Mouse (Mus musculus): Measurements from ENCODE around the gene Vamp8. TPM values are rescaled to one million over a fixed set of nuclear protein-coding genes. Genes with fewer than 3 reads are reported as not detected.

Gene Vamp8
- total RNA-seq, 4 experiments from 2014 or later = 12.5 to 33.9 (median 22.4) TPM

DNA sequence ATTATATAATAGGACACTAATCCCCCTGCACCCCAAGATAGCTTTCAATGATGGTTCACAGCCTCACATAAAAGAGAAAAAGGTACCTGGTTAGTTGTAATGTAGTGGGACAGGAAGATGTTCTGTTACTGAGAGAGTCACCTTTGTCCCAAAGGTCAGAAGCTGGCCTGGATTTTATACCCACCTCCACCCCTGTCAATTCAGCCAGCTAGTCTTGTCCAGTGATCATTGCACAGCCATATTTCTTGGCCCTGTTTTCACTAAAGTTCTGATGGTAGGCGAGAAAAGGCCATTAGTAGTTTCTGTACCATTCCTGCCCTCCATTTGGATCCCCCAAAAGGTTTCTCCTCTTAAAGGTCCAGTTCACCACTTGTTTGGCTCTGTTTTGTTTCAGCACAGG, 36.5 kb downstream of the Vamp8 start:
- DNase-seq (ENCODE audit: low spot score in 2 of 2) = no peak

DNA sequence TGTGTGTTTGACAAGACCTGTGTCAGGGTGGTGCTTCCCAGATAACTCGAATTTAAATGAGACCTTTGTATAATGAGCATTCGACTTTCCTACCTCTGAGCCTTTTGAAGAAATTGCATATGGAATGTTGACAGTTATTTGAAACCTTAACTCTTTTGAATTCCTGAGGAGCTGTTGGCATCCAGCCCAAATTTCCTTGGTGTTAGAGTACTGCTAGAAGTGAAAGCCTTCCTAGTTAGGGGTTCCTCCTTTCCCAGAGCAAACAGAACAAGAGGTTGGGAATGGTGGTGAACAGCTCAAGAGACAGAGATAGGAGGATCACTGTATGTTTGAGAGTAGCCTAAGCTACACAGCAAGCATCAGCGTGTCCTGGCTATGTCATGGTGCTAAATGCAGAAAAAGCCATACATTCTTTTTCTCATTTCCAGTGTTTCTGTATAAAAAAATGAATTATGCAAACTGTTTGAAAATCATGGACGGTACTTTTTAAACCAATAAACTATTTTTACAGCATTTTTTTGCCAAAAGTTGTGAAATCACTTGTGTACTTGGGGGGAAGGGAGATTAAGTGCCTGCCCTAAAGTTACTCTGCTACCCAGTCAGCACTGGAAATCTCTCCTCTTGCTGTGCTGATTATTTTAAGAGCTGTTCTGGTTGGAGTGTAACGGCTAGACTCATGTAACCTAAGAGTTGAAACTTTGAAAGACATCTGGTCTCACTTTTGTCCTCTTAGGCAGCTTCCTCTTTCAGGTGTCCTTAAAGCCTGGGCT, 37.7 kb downstream of the Vamp8 start:
- DNase-seq (ENCODE audit: low spot score in 2 of 2) = no peak

DNA sequence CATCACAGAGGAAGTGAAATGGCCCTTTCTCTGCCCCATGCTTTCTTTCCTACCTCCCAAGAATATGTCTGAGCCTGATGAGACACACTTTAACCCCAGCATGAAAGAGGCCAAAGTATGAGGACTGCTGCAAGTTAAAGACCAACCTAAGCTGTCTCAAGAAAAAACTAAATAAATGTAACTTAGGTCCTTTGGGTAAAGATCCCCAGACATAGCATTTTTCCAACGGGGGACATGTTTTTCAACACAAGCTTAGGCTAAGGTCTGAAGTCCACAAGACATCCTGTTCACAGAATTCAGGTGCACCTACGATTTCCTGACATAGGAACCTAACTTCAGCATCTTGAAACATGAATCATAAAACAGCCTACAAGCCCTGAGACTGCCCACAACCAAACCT, 40.3 kb downstream of the Vamp8 start:
- DNase-seq (ENCODE audit: low spot score in 2 of 2) = no peak

DNA sequence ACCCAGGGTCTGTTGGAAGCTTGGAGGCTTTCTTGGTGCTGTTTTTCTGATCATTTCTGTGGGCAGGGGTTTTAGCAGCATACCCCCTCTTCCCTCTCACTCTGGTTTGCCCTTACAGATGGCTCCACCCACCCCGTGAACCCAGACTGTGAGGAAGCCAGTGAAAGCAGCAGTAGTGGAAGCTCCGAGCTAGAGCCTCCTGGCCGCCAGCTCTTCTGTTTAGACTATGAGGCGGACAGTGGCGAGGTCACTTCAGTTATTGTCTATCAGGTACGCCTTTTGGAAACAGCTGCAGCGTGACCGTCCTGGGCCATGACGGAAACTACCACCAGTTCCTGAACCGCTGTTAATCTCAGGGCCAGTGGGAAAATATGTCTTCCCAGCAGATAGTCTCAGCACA, 42.1 kb downstream of the Vamp8 start:
- DNase-seq (ENCODE audit: low spot score in 2 of 2) = no peak

DNA sequence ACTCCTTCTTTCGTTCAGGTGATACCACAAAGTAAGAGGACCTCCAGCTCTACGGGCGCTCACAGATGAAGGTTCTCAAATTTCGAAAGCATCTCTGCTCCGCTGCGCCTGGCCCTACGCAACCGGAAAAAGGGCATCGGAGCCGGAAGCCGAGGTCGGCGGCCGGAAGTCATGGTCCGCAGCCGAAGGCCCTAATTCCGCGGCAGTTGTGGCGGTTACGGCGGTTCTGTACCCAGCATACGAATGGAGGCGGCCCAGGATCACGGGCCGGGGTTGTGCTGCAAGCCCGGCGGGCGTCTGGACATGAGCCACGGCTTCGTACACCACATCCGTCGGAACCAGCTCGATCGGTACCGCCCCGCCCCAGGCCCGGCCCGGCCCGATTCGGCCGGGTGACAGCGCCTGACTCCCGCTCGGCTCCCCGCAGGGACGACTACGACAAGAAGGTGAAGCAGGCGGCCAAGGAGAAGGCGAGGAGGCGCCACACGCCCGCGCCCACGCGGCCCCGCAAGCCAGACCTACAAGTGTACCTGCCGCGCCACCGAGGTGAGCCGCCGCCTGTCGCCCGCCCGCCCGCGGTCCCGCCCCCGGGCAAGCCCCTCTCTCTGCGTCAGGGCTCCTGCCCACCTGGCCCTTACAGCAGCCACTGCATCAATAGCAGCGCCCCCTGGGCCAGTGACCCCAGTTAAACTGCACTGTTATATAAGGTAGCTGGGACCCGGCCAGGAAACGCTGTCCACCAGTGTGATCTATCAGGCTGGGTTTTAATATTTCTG, 43.1 kb downstream of the Vamp8 start, which contains the start of gene 0610030E20Rik:
TSS of gene 0610030E20Rik (plus strand) at position 152 of the 776 bp plus-strand sequence.
- DNase-seq (ENCODE audit: low spot score in 2 of 2) = peak in 1 of 2 experiments; percentile 76

DNA sequence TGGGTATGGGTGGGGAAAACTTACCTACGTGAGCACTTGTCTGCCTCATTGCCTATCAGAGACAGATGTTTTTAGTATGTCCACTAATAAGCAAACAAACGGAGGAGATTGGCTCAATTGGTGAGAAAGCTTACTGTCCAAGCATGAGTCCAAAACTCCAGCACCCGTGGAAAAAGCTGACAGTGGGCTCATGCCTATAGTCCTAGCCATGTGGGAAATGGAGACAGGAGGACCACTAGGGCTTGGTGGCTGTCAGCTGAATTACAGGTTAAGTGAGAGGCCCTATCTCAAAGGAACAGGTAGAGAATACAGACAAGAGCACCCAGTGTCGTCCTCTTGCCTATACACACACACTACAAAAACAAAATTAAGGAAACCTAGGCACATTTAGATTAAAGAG, 44.2 kb downstream of the Vamp8 start:
- no peak for DNase-seq (ENCODE audit: low spot score in 2 of 2)

DNA sequence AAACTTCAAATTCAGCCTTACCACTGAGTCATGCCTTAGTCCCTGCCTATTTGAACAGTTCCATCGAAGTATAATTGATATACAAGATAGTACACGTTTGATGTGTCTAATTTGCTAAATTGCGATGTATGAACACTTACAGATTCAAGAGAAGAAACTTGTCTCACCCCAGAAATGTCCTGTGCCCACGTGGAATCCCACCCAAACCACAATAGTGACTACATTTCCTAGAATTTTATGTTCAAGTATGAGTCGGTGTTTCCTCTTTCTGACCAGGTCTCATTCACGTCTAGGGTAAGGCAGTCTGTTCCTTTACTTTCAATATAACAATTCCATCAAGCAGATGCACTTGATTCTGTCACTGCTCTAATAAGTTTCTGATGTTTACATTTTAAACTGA, 44.9 kb downstream of the Vamp8 start:
- no peak for DNase-seq (ENCODE audit: low spot score in 2 of 2)

DNA sequence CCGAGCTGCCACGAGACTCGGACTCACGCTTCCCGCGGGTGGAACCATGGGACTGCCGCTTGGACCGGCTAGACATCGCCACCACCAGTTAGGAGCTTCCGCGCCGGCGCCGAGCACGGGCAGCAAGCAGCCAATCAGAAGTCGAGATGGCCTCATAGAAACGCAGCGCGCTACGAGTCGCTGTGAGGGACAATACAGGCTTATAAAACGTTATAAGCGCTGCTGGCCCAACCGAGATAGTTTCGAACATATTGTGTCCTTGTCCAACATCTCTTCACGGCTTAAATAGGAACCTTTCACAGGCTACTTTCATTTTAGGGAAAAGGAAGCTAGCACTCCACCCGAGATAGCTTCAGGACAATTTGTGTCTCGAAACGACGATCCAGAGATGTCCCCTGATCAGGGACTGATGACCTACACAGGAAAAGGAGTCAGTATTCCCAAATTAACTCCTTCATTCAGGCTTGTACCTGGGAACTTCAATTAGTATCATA, 45.4 kb downstream of the Vamp8 start, which contains the start of gene Usp39:
TSS of gene Usp39 (minus strand) at position 111 of the 494 bp plus-strand sequence.
- peak; percentile 92 to 96 for DNase-seq (ENCODE audit: low spot score in 2 of 2)

DNA sequence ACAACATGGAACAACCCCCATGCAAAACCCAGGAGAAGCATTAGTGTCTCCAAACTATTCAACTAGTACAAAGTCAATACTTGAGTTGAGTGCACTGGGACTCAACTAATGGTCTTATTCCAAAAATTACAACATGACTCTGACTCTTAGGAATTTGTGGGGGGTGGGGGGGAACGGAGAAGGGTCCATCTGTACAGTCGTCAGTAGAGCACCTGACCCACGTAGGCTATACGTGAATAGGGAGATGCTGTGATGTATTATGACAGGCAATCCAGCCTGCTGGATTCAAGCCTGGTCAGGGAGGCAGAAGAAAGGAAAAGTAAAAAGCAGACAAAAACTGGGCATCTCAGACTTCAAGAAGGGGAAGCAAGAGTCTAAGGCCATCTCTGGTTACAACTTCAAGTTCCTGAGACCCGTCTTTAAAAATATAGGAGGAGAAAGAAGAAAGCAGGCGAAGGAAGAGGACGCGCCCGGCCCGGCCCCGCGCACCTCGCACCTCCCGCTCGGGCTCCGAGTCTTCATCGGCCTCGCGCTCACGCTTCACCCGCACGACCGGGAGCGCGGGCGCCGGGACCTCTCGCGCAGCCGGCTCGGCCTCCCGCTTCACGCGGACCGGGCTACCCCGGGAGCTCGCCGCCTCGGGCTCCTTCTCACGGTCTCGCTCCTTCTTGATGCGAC, 46.0 kb downstream of the Vamp8 start:
- DNase-seq (ENCODE audit: low spot score in 2 of 2) = no peak

DNA sequence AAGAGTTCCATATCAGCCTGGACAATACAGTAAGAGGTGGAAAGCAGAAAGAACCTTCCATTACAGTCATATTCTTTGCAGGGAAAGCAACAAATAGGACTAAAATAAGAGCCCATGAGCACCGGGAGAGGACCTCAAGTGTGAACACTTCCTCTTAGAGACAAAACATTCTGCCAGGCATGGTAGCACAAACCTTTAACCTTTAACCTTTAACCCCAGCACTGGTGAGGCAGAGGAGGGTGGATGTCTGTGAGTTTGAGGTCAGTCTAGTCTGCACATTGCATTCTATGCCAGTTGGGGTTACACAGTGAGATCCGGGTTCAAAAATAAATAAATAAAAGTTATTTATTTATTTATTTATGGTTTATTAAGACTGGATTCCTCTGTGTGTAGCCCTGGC, 50.0 kb downstream of the Vamp8 start:
- DNase-seq (ENCODE audit: low spot score in 2 of 2) = no peak

Other genes with a start within 250 kb of the Vamp8 start
- 1 to 10 TPM; 2.5 to 3.4 (median 3.3) TPM for gene Atoh8, start 155.1 kb downstream of the Vamp8 start, total RNA-seq (2022)
- gene Sftpb, start 86.1 kb downstream of the Vamp8 start, total RNA-seq (2022) = not detected
- 10 to 100 TPM; 31.3 to 34.3 (median 32.4) TPM for gene Usp39, start 45.5 kb downstream of the Vamp8 start, total RNA-seq (2022)
- gene 0610030E20Rik, start 43.4 kb downstream of the Vamp8 start, total RNA-seq (2022) = 10 to 100 TPM; 15.6 to 19.6 (median 18.1) TPM
- 10 to 100 TPM; 10.9 to 13.4 (median 11.4) TPM for gene Tmem150a, start 35.3 kb downstream of the Vamp8 start, total RNA-seq (2022)
- 10 to 100 TPM; 72.3 to 86.0 (median 78.8) TPM for gene Rnf181, start 23.7 kb downstream of the Vamp8 start, total RNA-seq (2022)
- 1 to 10 TPM; 3.8 to 8.8 (median 7.4) TPM for gene Vamp5, start 10.2 kb downstream of the Vamp8 start, total RNA-seq (2022)
- 10 to 100 TPM; 24.5 to 33.3 (median 28.5) TPM for gene Ggcx, start 23.6 kb upstream of the Vamp8 start, total RNA-seq (2022)
- gene Mat2a, start 48.9 kb upstream of the Vamp8 start, total RNA-seq (2022) = 100 to 1,000 TPM; 176 to 184 (median 179) TPM
- gene Sh2d6, start 131.0 kb upstream of the Vamp8 start, total RNA-seq (2022) = 1 to 10 TPM in 2 of 4 experiments, under 1 TPM in 2; 0.47 to 1.8 (median 1.3) TPM
- 10 to 100 TPM in 2 of 4 experiments, 1 to 10 TPM in 2; 4.6 to 31.2 (median 16.4) TPM for gene Capg, start 153.7 kb upstream of the Vamp8 start, total RNA-seq (2022)
- gene Elmod3, start 207.7 kb upstream of the Vamp8 start, total RNA-seq (2022) = 10 to 100 TPM; 24.3 to 30.2 (median 26.8) TPM
- 100 to 1,000 TPM in 1 of 4 experiments, 10 to 100 TPM in 3; 63.5 to 114 (median 84.2) TPM for gene Retsat, start 207.8 kb upstream of the Vamp8 start, total RNA-seq (2022)
- 100 to 1,000 TPM in 2 of 4 experiments, 10 to 100 TPM in 2; 92.8 to 106 (median 98.1) TPM for gene Tgoln1, start 226.3 kb upstream of the Vamp8 start, total RNA-seq (2022)